Mouse (Mus musculus) forebrain, embryonic 11.5 days (tissue): ENCODE measurements around the gene Sh3rf3. TPM values are rescaled to one million over a fixed set of nuclear protein-coding genes. Genes with fewer than 3 reads are reported as not detected.

Experiments used
- ATAC-seq: fragments of 200-750 bp; cut with Nextera tagmentation; replicated peaks from 2 replicates; pipeline ENCODE4 v1.8.0; 2017; ENCODE audit warnings: moderate TSS enrichment; ENCODE audit not compliant: low FRiP score
- DNase-seq: peaks from one replicate; pipeline ENCODE4 v3.0.0-alpha.2; 2017; ENCODE audit warnings: low spot score
- H3K27ac ChIP-seq: fragments of 300-500 bp; sonication (generic); 2 replicates; pipeline ENCODE4 v1.5.1; 2014; ENCODE audit warnings: low read depth, low read length
- H3K27me3 ChIP-seq: fragments of 300-500 bp; sonication (generic); 2 replicates; pipeline ENCODE4 v1.6.1; 2014; ENCODE audit warnings: mild to moderate bottlenecking, low read length, mixed read lengths; ENCODE audit not compliant: control insufficient read depth, insufficient read depth
- H3K36me3 ChIP-seq: fragments of 300-500 bp; sonication (generic); 2 replicates; pipeline ENCODE4 v1.6.1; 2014; ENCODE audit warnings: mild to moderate bottlenecking, low read length, moderate library complexity, mixed read lengths; ENCODE audit not compliant: control insufficient read depth, insufficient read depth
- H3K4me1 ChIP-seq: fragments of 300-500 bp; sonication (generic); replicated peaks from 2 replicates; pipeline ENCODE4 v1.6.1; 2014; ENCODE audit warnings: low read length, mixed read lengths; ENCODE audit not compliant: control insufficient read depth, insufficient read depth
- H3K4me2 ChIP-seq: fragments of 300-500 bp; sonication (generic); 2 replicates; pipeline ENCODE4 v1.6.1; 2014; ENCODE audit warnings: low read depth, mild to moderate bottlenecking, low read length, moderate library complexity, mixed read lengths; ENCODE audit not compliant: severe bottlenecking
- H3K4me3 ChIP-seq: fragments of 300-500 bp; sonication (generic); 2 replicates; pipeline ENCODE4 v1.5.1; 2014; ENCODE audit warnings: low read depth, low read length
- H3K9ac ChIP-seq: fragments of 300-500 bp; sonication (generic); 2 replicates; pipeline ENCODE4 v1.6.1; 2014; ENCODE audit warnings: low read length
- H3K9me3 ChIP-seq: fragments of 300-500 bp; sonication (generic); 2 replicates; pipeline ENCODE4 v1.6.1; 2016; ENCODE audit warnings: low read length, mixed read lengths; ENCODE audit not compliant: control insufficient read depth
- WGBS: fragments of 180-500 bp; shearing (Covaris S2); extraction: QIAGEN DNeasy Blood & Tissue Kit; methylation state at CpG from one replicate; pipeline ENCODE4 v1.1.7; 2014; 5-methylcytosine and 5-hydroxymethylcytosine counted together
- microRNA-seq: library from miRNA; unstranded; fragments of <30 nt; microRNA quantifications from one replicate; pipeline ENCODE4, GENCODE M21; 2016; ENCODE audit not compliant: insufficient number of aligned reads
- polyA plus RNA-seq: library from polyadenylated mRNA; unstranded; fragments of >200 nt; fragmentation: Nextera tagmentation; extraction: Ambion mirVana; gene quantifications from 2 replicates; pipeline ENCODE4 v1.2.1, GENCODE M21; 2014

Gene Sh3rf3
- polyA plus RNA-seq, 1 experiment from 2014 or later = 1.8 TPM

- Histone ChIP-seq H3K4me3 (no peak overlapping the region), H3K27ac (no peak overlapping the region), H3K36me3 (no peaks in the 10 kb centered on the region), H3K27me3 (no peaks in the 10 kb centered on the region), H3K4me2 (no peak overlapping the region), H3K9me3 (no peaks in the 10 kb centered on the region), H3K9ac (no peak overlapping the region), H3K4me1 (no peaks in the 10 kb centered on the region)
- WGBS = 86% methylated on average over 3 of the region's 3 CpGs
- no peak for DNase-seq
- ATAC-seq = no peak
Measured at GRCm38 (mm10) chr10:59182306-59182705, 369.1 kb downstream of the Sh3rf3 start.

Small RNA genes within 50 kb of the gene (microRNA-seq; reads per million reads assigned to microRNA genes)
- gene Gm27672 = not detected

Other genes starting within 250 kb of the Sh3rf3 start
- 0.75 and 0.81 TPM in 2 replicates for gene Edar, start 137.7 kb upstream of the Sh3rf3 start, polyA plus RNA-seq
- gene Gm17542, start 95.1 kb upstream of the Sh3rf3 start, polyA plus RNA-seq = not detected in 2 replicates